Mouse (Mus musculus): Measurements from ENCODE around the gene Insl5.

DNA sequence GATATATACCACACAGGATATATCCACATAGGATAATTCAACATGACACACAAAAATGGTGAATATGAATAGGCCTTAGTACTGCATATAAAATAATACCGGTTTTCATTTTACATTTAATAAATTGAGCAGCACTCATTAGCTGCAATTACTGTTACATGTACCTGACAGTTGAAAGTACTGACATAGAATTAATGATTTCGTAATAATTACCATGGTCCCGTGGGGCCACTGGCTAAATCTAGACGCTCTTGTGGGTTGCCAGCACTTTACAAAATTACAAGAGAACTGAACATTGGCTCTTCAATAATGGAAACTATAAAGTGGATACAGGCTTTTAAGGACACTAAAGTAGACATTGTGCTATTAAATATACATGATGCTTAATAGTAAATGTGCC lies 22.0 kb downstream of the Insl5 start:
- TF ChIP-seq CTCF (IDR thresholded peaks at IDR 0.05) (no peak), POLR2A (IDR thresholded peaks at IDR 0.05; ENCODE audit: insufficient read depth, low read depth, low read length) (no peak)

Data from heart, adult 2 months (tissue).